Mouse (Mus musculus): ENCODE data around the gene Map4k4. TPM values are rescaled to one million over a fixed set of nuclear protein-coding genes. Genes with fewer than 3 reads are reported as not detected.

The Map4k4 gene
- total and polyA plus RNA-seq, 3 experiments: 0.04 to 0.21 TPM; not detected in 1

DNA sequence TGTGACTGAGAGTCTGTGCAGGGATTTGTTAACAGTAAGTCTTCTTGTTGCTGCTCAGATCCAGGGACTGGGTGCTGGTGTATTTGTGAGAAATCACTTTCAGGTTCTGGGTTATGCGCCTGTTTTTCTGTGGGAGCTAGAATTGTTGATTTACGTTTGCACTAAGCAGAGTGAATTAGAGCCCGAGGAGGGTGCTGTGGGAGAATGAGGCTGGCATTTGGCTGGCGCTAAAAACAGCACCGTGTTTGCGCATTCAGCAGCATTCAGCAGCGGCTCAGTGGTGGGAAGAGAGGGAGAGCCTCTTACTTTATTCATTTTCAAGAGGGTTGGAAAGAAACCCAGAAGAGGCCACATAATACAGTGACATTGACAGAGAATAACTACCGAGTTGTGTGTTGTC lies 42.2 kb downstream of the Map4k4 start:
- peaks cover 0 to 10% of the 10 kb centered on the region in 2 experiments; a peak in 3 of 4 replicates for H3K27me3 ChIP-seq (ENCODE audit: control insufficient read depth in 1 of 2, insufficient read depth in 2 of 2, low read length in 2 of 2)
- H3K27ac ChIP-seq (ENCODE audit: control insufficient read depth, low read depth, low read length): no peak overlapping the region
- H3K36me3 ChIP-seq (ENCODE audit: control insufficient read depth in 1 of 2, insufficient read depth in 2 of 2, low read length in 2 of 2): no peaks in the 10 kb centered on the region
- H3K79me2 ChIP-seq (ENCODE audit: control insufficient read depth, insufficient read depth, low read length, poor library complexity): no peaks in the 10 kb centered on the region
- H3K9ac ChIP-seq (ENCODE audit: control insufficient read depth, low read depth, low read length, poor library complexity, severe bottlenecking): no peak overlapping the region
- H3K9me3 ChIP-seq (replicated peaks; ENCODE audit: insufficient read depth, low read length): no peaks in the 10 kb centered on the region
- TF ChIP-seq GATA1 (IDR thresholded peaks at IDR 0.05; ENCODE audit: low read depth, low read length) (no peak), MEF2A (IDR thresholded peaks at IDR 0.05; ENCODE audit: extremely low read depth, insufficient replicate concordance, low read depth, low read length, poor library complexity, severe bottlenecking) (no peak), SMC3 (IDR thresholded peaks at IDR 0.05; ENCODE audit: low read depth, low read length) (no peak), CTCF (IDR thresholded peaks at IDR 0.05 in 2 of 3, conservative IDR thresholded peaks at IDR 0.05 in 1 of 3; ENCODE audit: control insufficient read depth in 1 of 3, insufficient read depth in 1 of 3, low read depth in 2 of 3, low read length in 3 of 3, poor library complexity in 1 of 3, severe bottlenecking in 1 of 3) (no peak)
- H3K4me3 ChIP-seq (ENCODE audit: control insufficient read depth in 1 of 2, insufficient read depth in 1 of 2, low read depth in 2 of 2, low read length in 2 of 2): no peak overlapping the region
- DNase-seq (ENCODE audit: low read depth, low spot score): no peak
- no peaks in the 10 kb centered on the region for H3K4me1 ChIP-seq (ENCODE audit: control insufficient read depth in 1 of 2, insufficient read depth in 2 of 2, low read length in 2 of 2)

DNA sequence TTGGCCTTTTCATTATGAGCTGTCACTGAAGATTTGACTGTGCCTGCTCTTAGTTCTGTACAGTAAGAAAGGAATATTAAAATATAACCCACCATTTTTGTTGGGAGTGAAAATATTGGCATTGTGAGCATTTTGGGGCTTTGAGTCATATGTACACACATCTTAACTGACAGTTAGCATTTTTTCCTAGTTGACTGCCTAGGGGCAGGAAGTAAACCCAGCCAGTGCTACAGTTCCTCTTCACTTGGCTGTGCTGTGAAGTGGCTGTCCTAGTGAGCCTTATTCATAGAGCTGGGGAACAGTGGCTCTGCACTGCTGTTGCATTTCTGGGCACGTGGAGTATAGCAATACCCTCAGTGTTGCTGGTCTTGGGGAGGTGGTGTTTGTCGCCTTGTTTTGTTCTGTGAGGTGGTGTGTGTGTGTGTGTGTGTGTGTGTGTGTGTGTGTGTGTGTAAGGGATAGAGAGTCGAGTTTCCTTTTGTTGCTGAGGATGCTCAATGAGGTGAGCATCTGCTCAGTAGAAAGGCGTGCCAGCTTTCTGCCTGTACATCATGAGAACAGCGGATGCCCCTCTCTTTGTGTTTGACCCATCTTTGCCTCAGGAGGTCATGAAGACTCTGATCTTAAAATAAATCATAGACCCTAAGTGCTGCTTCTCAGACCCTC lies 43.7 kb downstream of the Map4k4 start:
- no peak overlapping the region for H3K27ac ChIP-seq (ENCODE audit: control insufficient read depth, low read depth, low read length)
- no peaks in the 10 kb centered on the region for H3K79me2 ChIP-seq (ENCODE audit: control insufficient read depth, insufficient read depth, low read length, poor library complexity)
- TF ChIP-seq RAD21 (IDR thresholded peaks at IDR 0.05; ENCODE audit: low read depth, low read length): no peak
- TF ChIP-seq HCFC1 (IDR thresholded peaks at IDR 0.05; ENCODE audit: low read depth, low read length): no peak
- TF ChIP-seq POLR2A (IDR thresholded peaks at IDR 0.05; ENCODE audit: control insufficient read depth in 1 of 2, insufficient read depth in 1 of 2, low read depth in 1 of 2, low read length in 2 of 2, poor library complexity in 1 of 2): no peak
- no peak for TF ChIP-seq ZNF384 (IDR thresholded peaks at IDR 0.05; ENCODE audit: low read depth, low read length)
- no peak for TF ChIP-seq MAX (IDR thresholded peaks at IDR 0.05; ENCODE audit: low read length)
- no peak for TF ChIP-seq MAZ (IDR thresholded peaks at IDR 0.05; ENCODE audit: low read depth, low read length)
- no peak for TF ChIP-seq MYB (IDR thresholded peaks at IDR 0.05; ENCODE audit: low read depth, low read length)
- no peak for TF ChIP-seq TCF12 (IDR thresholded peaks at IDR 0.05; ENCODE audit: low read depth, low read length)
- no peak for TF ChIP-seq ZC3H11A (IDR thresholded peaks at IDR 0.05; ENCODE audit: low read depth, low read length)
- DNase-seq (ENCODE audit: low read depth, low spot score): no peak
- H3K27me3 ChIP-seq (ENCODE audit: control insufficient read depth in 1 of 2, insufficient read depth in 2 of 2, low read length in 2 of 2): peaks cover 0 to 10% of the 10 kb centered on the region in 2 experiments; a peak in 3 of 4 replicates
- H3K4me3 ChIP-seq (ENCODE audit: control insufficient read depth in 1 of 2, insufficient read depth in 1 of 2, low read depth in 2 of 2, low read length in 2 of 2): no peak overlapping the region
- no peaks in the 10 kb centered on the region for H3K36me3 ChIP-seq (ENCODE audit: control insufficient read depth in 1 of 2, insufficient read depth in 2 of 2, low read length in 2 of 2)
- no peaks in the 10 kb centered on the region for H3K9me3 ChIP-seq (replicated peaks; ENCODE audit: insufficient read depth, low read length)
- H3K9ac ChIP-seq (ENCODE audit: control insufficient read depth, low read depth, low read length, poor library complexity, severe bottlenecking): no peak overlapping the region
- H3K4me1 ChIP-seq (ENCODE audit: control insufficient read depth in 1 of 2, insufficient read depth in 2 of 2, low read length in 2 of 2): peaks cover 0 to 3% of the 10 kb centered on the region in 2 experiments; a peak in 2 of 4 replicates

- Histone ChIP-seq H3K27me3 (ENCODE audit: control insufficient read depth in 1 of 2, insufficient read depth in 2 of 2, low read length in 2 of 2) (peaks cover 0 to 10% of the 10 kb centered on the region in 2 experiments; a peak in 3 of 4 replicates), H3K4me1 (ENCODE audit: control insufficient read depth in 1 of 2, insufficient read depth in 2 of 2, low read length in 2 of 2) (peaks cover 0 to 3% of the 10 kb centered on the region in 2 experiments; a peak in 2 of 4 replicates), H3K9me3 (replicated peaks; ENCODE audit: insufficient read depth, low read length) (no peaks in the 10 kb centered on the region), H3K9ac (ENCODE audit: control insufficient read depth, low read depth, low read length, poor library complexity, severe bottlenecking) (no peak overlapping the region), H3K36me3 (ENCODE audit: control insufficient read depth in 1 of 2, insufficient read depth in 2 of 2, low read length in 2 of 2) (peaks cover 0 to 2% of the 10 kb centered on the region in 2 experiments; a peak in 1 of 4 replicates), H3K4me3 (ENCODE audit: control insufficient read depth in 1 of 2, insufficient read depth in 1 of 2, low read depth in 2 of 2, low read length in 2 of 2) (no peak overlapping the region), H3K27ac (ENCODE audit: control insufficient read depth, low read depth, low read length) (no peak overlapping the region), H3K79me2 (ENCODE audit: control insufficient read depth, insufficient read depth, low read length, poor library complexity) (no peaks in the 10 kb centered on the region)
- DNase-seq (ENCODE audit: low read depth, low spot score): no peak
- TF ChIP-seq KAT2A (conservative IDR thresholded peaks at IDR 0.05; ENCODE audit: low read depth, low read length) (no peak), JUND (IDR thresholded peaks at IDR 0.05; ENCODE audit: low read depth, low read length) (no peak), USF1 (IDR thresholded peaks at IDR 0.05; ENCODE audit: low read depth, low read length) (no peak), UBTF (IDR thresholded peaks at IDR 0.05; ENCODE audit: borderline replicate concordance, insufficient read depth, low read depth, low read length) (no peak), TAL1 (IDR thresholded peaks at IDR 0.05; ENCODE audit: low read length) (no peak), RCOR1 (IDR thresholded peaks at IDR 0.05; ENCODE audit: low read depth, low read length) (no peak), ELF1 (IDR thresholded peaks at IDR 0.05; ENCODE audit: low read depth, low read length) (no peak), ZKSCAN1 (IDR thresholded peaks at IDR 0.05; ENCODE audit: low read depth, low read length) (no peak), NELFE (IDR thresholded peaks at IDR 0.05; ENCODE audit: low read depth, low read length) (no peak), CTCF (IDR thresholded peaks at IDR 0.05 in 2 of 3, conservative IDR thresholded peaks at IDR 0.05 in 1 of 3; ENCODE audit: control insufficient read depth in 1 of 3, insufficient read depth in 1 of 3, low read depth in 2 of 3, low read length in 3 of 3, poor library complexity in 1 of 3, severe bottlenecking in 1 of 3) (no peak), POLR2AphosphoS5 (IDR thresholded peaks at IDR 0.05; ENCODE audit: borderline replicate concordance, low read depth, low read length) (no peak), E2F4 (IDR thresholded peaks at IDR 0.05; ENCODE audit: borderline replicate concordance, low read depth, low read length) (no peak), EP300 (IDR thresholded peaks at IDR 0.05; ENCODE audit: low read depth in 1 of 2, low read length in 2 of 2) (no peak), GABPA (IDR thresholded peaks at IDR 0.05; ENCODE audit: low read depth, low read length) (no peak)
These were observed 44.2 kb downstream of the Map4k4 start for GRCm38 (mm10) chr1:39944972-39945323.

Measured in MEL (cell line).